Mouse (Mus musculus): ENCODE data around the gene Dnajc5g. TPM values are rescaled to one million over a fixed set of nuclear protein-coding genes. Genes with fewer than 3 reads are reported as not detected.

The Dnajc5g gene
- not detected in 2 replicates for polyA plus RNA-seq (2012; rRNA removed)

DNA sequence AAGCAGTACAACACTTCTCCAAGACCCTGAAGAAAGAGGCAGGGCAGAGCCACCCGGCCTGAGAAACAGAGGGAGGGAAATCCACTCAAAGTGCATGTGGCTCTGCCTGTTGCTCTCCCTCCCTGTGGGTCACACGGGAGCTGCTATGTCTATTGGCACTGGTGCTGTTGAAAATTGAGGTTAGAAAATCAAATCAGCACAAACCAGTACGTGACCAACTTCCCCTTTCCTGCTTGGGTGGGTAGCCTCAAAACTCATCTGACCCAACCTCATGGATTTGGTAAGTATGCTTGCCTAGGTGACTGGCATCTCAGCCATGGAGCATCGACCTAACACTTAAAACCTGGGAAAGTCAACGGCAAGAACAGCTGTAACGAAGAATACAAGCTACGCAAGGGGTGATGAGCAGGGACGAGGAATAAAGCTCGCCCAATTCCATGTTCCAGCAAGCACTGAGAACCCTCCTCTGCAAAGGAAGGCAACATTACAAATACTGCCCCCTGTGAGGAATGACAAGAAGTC is at the start of gene Dnajc5g:
Gene Dnajc5g, plus strand, starts transcription at position 472 of the 522 bp plus-strand sequence.
- DNase-seq (ENCODE audit: low read depth, low spot score) = no peak
- WGBS = 75% methylated on average over 9 of the region's 9 CpGs

DNA sequence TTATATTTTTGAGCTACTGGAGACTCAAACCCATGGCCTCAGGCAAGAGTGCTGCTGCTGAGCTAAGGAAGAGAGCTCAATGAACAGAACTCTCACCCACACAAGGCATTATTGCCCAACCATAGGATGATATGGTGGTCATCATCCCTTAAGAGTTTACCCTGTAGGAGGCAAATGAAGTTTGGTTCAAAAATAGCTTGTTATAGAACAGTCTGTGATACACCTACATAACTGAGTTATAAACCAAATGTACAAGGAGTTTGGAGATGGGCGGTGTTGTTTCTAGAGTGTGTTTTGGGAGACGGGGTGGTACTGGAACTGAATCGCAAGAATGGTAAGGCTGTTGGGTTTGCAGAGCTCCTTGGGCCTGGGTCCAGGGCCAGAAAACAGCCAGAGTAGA is 36.3 kb upstream of the Dnajc5g start:
- WGBS = 99% methylated on average over 3 of the region's 3 CpGs
- DNase-seq (ENCODE audit: low read depth, low spot score) = no peak

DNA sequence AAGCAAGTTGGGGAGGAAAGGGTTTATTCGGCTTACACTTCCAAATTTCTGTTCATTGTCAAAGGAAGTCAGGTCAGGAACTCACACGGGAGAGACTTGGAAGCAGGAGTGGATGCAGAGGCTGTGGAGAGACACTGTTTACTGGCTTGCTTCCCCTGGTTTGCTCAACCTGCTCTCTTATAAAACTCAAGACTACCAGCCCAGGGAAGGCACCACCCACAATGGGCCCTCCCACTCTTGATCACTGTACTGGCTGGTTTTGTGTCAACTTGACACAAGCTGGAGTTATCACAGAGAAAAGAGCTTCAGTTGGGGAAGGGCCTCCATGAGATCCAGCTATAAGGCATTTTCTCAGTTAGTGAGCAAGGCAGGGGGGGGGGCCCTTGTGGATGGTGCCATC is 35.0 kb upstream of the Dnajc5g start:
- 75% methylated on average over 2 of the region's 2 CpGs for WGBS
- no peak for DNase-seq (ENCODE audit: low read depth, low spot score)

DNA sequence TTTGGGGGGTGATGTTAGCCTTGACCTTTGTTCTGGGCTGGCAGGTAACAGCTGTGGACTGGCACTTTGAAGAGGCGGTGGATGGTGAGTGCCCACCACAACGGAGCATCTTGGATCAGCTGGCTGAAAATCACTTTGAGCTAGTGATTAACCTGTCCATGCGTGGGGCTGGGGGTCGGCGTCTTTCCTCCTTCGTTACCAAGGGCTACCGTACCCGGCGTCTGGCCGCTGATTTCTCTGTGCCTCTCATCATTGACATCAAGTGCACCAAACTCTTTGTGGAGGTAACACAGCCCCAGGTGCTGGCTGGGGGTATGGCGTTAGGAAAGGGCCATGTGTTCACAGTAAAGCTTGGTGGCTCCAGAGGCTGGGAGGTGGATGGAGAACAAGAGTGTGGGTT is 34.3 kb upstream of the Dnajc5g start:
- 93% methylated on average over 11 of the region's 11 CpGs for WGBS
- no peak for DNase-seq (ENCODE audit: low read depth, low spot score)

DNA sequence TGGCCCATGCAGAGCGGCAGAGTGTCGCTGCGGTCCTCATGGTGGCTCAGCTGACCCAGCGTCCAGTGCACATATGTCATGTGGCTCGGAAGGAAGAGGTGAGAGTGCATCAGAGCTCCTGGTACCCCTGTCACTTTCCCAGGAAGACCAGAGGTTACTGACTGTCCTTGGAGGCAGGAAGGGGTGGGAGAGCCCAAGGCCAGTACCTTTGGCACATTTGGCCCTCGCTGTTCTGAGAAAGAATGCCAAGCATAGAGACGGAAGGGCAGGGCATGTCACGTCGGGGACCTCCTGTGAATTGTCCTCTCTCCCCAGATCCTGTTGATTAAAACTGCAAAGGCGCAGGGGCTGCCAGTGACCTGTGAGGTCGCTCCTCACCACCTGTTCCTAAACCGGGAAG is 32.9 kb upstream of the Dnajc5g start:
- 88% methylated on average over 12 of the region's 12 CpGs for WGBS
- DNase-seq (ENCODE audit: low read depth, low spot score) = no peak

DNA sequence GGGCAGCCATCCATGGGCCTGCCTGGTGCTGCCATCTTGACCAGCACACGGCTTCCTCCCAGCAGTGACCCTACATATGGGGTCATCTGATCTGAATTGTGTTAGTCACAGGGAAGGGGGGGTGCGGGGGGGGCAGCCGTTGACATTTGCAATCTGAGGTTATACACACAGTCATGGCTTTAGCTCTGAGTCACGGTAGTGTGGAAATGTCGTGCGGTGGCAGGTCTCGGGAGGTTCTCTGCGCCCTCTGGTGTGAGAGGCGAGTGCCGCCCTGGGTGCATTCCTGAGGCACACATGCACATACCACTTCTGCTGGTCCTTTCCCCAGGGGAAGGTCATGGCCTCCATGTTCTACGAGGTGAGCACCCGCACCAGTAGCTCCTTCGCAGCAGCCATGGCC is 29.7 kb upstream of the Dnajc5g start:
- 86% methylated on average over 13 of the region's 13 CpGs for WGBS
- no peak for DNase-seq (ENCODE audit: low read depth, low spot score)

DNA sequence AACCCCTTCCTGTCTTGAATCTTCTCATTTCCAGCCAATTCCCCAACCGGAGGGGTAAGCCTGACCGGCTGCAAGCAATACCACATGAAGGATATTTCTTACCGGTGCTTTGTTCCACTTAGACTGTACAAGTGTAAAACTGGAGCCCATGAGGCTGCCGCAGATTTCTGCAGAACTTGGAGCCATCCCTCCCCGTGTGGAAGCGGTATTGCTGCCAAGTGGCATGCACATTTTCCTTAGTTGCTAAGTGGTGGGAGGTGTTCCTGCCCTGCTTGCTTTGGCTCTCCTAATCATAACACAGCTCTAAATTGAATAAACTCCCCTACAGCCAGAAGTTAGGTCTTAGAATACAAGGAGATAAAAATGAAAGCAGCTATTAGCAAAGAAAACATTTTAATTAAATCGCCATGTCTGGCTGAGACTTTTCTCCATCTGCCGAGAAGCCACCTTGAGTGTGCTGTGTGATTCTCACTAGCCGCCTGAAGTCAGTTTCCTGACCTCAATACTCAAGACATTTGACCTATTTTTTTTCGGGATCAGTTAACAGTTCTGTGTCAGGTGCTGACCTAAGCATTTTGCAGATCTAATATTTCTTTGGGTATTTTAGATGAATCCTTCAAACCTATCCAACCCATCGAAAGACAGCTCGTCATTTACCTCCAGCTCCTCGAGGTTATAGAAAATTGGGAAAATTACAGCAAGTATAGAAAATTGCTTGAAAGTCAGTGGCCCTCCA is 25.9 kb upstream of the Dnajc5g start:
- WGBS = 70% methylated on average over 13 of the region's 13 CpGs
- DNase-seq (ENCODE audit: low read depth, low spot score) = no peak

DNA sequence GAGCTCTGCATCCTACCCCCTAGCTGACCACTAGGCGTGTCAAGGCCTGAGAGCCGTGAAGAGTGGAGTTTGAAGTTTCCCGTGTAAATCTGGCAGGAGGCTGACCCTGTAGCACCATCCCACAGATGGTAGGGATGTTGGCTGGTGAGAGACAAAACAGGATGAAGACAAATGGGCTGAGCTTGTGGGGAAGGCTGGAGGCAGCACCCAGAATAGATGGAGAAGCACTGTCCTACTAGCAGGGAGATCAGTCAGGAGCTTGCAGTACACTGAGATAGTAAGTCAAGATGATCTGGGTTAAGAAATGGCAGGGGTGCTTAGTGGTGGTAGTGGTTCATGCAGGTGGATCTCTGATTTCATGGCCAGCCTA is 25.3 kb upstream of the Dnajc5g start:
- no peak for DNase-seq (ENCODE audit: low read depth, low spot score)
- WGBS = 63% methylated on average over 3 of the region's 3 CpGs

DNA sequence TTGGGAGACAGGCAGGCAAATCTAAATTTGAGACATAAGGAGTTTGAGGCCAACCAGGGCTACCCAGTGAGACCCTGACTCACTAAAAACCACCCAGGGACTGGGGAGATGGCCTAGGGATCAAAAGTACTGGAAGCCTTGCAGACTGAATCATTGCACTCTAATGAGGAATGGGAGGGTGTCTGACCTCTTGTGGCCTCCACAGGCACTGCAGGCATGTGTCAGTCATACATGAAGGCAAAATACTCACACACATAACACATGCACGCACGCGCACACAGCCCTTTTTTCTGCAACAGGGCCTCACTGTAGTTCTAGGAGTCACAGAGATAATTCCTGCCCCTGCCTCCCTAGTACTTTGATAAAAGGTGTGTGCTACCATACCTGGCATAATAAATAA is 24.7 kb upstream of the Dnajc5g start:
- DNase-seq (ENCODE audit: low read depth, low spot score) = no peak
- WGBS = 81% methylated on average over 3 of the region's 3 CpGs

DNA sequence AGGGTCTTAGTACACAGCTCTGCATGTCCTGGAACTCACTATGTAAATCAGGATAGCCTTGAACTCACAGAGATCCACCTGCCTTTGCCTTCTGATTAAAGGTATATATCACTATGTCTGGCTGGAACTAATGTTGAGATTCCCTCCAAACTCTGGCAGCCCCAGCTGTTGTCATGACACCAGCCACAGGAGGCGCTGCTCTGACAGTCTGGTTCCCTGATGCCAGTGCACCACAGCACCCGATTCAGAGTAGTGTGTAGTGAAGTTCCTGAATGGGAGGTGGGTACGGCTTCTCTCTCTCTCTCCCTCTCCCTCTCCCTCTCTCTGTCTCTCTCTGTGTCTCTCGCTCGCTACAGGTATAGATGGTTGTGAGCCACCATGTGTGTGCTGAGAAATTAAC is 23.7 kb upstream of the Dnajc5g start:
- no peak for DNase-seq (ENCODE audit: low read depth, low spot score)
- 16% methylated on average over 5 of the region's 5 CpGs for WGBS

DNA sequence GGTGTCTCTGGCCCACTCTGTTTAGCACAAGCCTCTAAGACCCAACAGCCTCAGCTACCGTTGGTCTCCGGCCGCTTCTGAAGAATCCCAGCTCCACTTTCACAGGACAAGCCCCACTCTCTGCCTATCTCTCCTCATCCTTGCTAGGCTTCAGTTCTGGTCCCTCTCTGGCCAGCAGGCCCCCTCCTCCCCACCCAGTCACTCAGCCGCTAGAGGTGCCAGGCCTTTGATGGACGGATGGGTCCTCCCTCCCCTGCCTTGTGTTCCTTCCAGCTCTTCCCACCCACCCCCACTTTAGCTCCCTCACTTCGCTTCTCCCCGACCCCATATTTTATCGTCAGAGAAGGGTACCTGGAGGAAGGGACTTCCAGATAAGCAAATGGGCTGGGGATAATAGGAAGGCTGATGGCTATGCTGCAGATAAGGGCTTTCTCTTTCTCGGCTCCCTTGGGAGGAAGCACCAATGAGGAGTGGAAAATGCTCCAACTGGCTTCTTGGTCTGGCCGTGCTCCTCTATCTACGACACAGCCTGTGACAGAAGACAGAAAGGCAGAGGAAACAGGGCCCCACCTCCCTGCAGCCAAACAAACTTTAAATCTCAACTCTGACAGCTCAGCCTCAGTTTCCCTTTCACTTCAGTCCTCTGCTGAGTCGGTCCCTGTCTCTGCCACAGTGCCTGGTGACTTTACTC is 23.0 kb upstream of the Dnajc5g start:
- DNase-seq (ENCODE audit: low read depth, low spot score) = no peak
- WGBS = 40% methylated on average over 12 of the region's 12 CpGs

DNA sequence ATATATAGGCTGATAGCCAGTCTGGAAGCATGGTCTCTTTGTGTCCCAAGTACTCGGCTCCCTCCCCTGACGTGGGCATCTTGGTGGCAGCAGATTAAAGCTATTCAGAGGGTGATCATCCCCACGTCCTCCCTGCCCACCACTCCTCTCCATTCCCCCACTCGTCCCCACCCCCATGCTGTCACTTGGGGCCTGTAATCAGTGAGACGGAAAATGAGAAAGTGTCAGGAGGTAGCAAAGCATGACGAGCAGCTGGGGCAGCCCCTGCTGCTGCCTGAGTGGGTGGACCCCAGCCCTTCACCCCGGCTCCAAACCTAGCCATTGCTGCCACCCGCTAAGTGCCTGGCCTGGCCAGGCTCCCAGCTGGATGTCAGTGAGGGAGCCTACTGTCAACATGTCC is 22.1 kb upstream of the Dnajc5g start:
- WGBS = 53% methylated on average over 8 of the region's 8 CpGs
- no peak for DNase-seq (ENCODE audit: low read depth, low spot score)

DNA sequence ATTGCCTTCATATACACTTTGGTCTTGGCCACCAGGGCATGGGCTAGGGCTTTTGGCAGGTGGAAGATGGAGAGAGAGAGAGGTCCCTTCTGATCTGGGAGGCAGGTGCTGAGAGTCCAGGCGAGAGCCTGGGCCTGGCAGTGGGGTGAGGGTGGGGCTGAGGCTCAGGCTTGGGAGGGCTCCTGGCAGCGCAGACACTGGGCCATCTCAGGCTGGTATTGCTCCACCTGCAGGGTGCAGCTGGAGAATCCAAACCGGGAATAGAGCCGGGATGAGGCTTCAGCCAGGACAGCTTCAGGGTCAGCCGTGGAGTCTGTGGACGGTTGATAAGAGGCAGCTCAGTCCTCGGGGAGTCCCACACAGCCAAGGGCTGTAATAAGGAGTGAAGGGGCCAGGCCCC is 19.5 kb upstream of the Dnajc5g start:
- WGBS = 26% methylated on average over 7 of the region's 7 CpGs

DNA sequence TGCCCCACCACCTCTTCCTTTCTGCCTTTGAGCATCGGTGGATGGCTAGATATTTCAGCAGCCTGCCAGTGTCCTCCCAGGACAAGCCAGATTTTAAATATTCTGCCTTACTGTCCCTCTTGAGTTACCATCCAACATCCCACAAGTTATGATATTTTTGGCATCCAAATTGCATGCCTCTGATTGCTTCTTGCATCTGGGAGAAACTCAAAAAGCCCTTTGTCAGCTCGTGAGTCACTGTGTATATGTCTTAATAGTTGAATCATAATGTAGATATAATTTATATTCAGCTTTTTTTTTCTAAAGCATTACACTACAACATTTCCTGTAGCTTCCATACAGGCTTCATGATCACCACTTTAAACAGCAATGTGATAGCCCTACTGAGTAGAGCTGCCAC is 19.0 kb upstream of the Dnajc5g start:
- 62% methylated on average over 2 of the region's 2 CpGs for WGBS

More for the DNA sequence above, 19.5 kb upstream of the Dnajc5g start:
- no peak for DNase-seq (ENCODE audit: low read depth, low spot score)

DNA sequence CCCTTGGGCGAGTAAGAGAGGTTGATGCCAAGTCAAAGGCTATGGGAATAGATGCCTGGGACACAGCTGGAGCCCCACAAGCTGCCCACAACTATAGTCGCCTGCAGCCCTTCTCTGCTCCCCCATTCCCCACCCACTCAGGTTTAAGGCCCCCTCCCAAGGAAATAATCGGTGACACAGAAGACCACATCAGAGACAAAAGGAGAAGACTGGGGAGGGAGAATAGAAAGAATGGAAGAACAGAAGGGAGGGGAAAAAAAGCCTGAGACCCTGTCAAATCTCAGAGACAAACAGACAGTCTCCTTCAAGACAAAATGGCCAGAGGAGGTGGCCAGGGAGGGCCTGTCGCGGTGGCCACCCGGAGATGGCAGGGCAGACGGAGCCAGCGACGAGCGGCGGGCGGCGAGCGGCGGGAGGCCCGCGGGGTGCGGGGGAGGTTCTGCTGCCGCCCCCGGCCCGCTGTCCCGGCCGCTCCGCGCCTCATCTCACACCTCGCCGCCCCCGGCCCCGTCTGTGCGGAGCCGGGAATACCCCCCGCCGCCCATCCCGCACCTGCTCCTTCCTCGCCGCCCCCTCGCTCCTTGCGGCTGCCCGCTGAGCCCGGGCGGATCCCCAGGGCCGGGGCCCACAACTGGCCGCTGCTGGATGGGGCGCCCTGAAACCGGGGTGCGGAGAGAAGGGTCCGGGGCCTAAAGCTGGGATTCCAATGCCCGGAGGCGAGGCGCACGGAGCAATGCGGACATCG is 13.7 kb upstream of the Dnajc5g start:
- DNase-seq (ENCODE audit: low read depth, low spot score) = no peak

More for the DNA sequence above, 19.0 kb upstream of the Dnajc5g start:
- no peak for DNase-seq (ENCODE audit: low read depth, low spot score)

DNA sequence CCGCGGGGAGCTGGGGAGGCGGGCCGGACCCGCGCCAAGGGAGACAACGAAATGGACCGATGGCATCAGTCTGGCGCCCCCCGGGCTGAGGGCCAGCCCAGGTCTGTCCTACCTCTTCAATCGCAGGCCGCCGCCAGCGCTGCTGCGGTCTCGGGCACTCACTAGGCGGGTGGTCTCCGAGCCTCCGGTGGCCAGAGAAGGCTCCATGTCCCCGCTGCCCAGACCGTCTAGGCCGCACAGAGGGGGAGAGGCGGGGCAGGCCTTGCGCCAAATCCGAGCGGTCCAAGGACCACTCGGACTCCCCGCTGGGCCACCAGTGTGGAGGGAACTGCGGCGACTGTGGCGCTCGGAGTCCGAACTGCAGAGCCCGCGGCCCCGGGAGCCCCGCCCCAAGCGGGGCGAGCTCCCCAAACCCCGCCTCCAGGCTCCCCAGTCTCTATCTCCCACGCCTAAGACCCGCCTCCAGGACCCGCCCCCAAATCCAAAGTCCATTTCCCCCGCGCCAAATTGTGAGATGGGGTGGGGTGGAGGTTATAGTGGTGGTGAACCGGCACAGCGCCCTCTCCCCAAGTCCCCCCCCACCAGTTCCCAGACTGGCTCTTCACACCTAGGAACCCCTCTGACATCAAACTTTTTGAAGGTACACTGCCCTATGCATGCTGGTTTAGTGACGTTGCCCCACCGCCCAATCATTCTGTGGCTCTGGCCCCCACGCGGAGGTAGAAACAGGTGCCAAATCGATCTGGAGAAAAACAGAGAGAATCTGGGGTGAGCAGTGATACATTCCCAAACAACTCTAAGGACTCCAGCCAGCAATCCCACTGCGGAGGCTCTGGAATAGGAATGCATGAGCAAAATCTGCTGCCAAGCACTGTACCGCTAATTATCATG is 12.7 kb upstream of the Dnajc5g start:
- DNase-seq (ENCODE audit: low read depth, low spot score) = no peak
- 1% methylated on average over 53 of the region's 54 CpGs for WGBS

More for the DNA sequence above, 13.7 kb upstream of the Dnajc5g start:
- WGBS = 6% methylated on average over 46 of the region's 53 CpGs

DNA sequence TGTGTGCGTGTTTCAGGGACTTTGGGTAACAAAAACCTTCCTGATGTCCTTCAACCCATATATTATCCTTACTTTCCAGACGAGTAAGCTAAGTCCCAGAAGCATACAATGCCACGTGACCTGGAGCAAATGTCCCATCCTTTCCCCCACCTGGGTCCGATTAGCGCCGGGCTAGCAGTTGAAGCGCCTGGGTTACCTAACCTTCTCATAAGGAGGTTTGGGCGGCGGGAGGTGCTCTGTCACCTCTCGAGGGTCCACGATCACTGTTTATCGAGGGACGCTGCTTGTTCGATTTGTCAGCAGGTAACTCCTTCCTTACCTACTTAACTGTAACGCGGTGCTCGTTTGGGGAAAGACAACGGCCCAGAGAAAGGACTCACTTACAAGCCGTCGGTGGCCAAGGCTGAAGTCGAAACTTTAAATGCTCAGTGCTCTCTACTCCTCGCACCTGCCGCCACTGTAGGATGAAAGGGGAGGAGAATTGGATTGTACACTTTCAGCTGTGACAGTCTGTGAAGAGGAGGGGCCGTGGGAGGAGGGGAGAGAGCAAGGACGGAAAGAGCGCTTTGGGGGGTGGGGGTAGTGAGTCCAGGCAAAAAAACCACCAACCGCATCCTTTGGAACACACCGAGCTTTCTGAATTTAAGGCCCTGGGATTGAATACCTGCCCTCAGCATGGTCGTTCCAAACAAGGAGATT is 11.8 kb upstream of the Dnajc5g start:
- WGBS = 2% methylated on average over 29 of the region's 29 CpGs
- no peak for DNase-seq (ENCODE audit: low read depth, low spot score)

DNA sequence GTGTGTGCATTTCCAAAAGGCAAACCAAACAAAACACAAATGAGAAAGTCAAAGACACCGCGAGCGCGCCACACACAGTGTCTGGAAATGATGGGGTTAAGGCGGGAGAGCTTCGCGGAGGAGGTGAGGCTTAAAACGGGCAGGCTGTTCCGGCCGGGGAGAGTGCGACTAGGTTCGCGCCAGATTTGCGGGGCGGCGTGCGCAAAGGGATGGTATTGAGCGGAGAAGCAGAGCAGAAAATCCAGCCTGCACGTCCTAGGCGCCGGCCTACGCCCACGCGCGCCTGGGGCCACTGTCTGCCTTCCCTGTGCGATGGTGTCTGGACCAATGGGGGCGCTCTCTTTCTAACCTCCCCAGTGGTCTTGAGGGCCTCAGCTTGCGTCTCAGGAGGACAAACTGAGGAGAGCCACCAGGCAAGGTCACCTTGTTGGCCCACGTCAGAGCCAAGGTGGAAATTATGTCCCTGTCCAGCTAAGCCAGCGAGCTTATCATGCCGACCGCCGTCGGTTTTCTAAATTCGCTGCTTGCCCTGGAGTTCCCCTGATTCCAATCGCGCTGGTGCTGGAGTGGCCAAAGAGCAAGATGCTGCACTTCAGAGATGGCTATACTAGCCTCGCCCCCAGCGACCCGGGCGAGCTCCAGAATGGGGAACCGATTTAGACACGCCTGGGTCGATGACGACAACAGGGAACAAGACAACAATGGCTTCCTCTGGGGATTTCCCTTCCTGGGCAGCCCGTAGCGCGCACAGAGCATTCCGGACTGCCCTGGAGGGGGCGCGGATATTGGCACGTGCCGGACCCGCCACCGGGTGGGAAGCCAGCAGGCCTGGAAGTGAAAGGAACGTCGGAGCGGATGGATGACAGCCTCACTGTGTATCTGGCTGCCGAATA is 11.0 kb upstream of the Dnajc5g start:
- under 1% methylated on average over 59 of the region's 59 CpGs for WGBS
- no peak for DNase-seq (ENCODE audit: low read depth, low spot score)

Measured in large intestine, adult 2 months (tissue).